Mouse (Mus musculus) layer of hippocampus, postnatal 25 days (tissue): ENCODE measurements around the gene Hcar2. TPM values are rescaled to one million over a fixed set of nuclear protein-coding genes. Genes with fewer than 3 reads are reported as not detected.

Experiments used
- total RNA-seq, 2 experiments: library from RNA; stranded (reverse); gene quantifications; 2 replicates each; pipeline ENCODE4 v1.2.3; 2021

Hcar2 gene
- total RNA-seq, 2 experiments from 2014 or later = 0.12 TPM; not detected in 1

Other genes with a start within 250 kb of the Hcar2 start
- gene Clip1, start 180.9 kb downstream of the Hcar2 start, total RNA-seq = 100 to 1,000 TPM; 114 to 130 TPM
- gene Zcchc8, start 144.4 kb downstream of the Hcar2 start, total RNA-seq = 10 to 100 TPM; 45.4 to 50.1 TPM
- 100 to 1,000 TPM in 1 of 2 experiments, 10 to 100 TPM in 1; 90.6 to 108 TPM for gene Rsrc2, start 116.1 kb downstream of the Hcar2 start, total RNA-seq
- 1 to 10 TPM; 1.9 to 2.9 TPM for gene Kntc1, start 115.8 kb downstream of the Hcar2 start, total RNA-seq
- gene Hcar1, start 14.5 kb upstream of the Hcar2 start, total RNA-seq = under 1 TPM; 0.61 to 0.74 TPM
- 10 to 100 TPM; 60.5 to 62.0 TPM for gene Denr, start 41.7 kb upstream of the Hcar2 start, total RNA-seq
- 1 to 10 TPM in 1 of 2 experiments, under 1 TPM in 1; 0.54 to 1.4 TPM for gene Gm43518, start 61.9 kb upstream of the Hcar2 start, total RNA-seq
- gene Ccdc62, start 65.2 kb upstream of the Hcar2 start, total RNA-seq = 1 to 10 TPM; 3.5 to 4.3 TPM
- 10 to 100 TPM; 48.8 to 51.3 TPM for gene Hip1r, start 108.1 kb upstream of the Hcar2 start, total RNA-seq
- gene Vps37b, start 166.8 kb upstream of the Hcar2 start, total RNA-seq = 10 to 100 TPM; 41.2 to 47.2 TPM
- gene Abcb9, start 230.3 kb upstream of the Hcar2 start, total RNA-seq = 10 to 100 TPM; 29.3 to 33.8 TPM
- gene Ogfod2, start 246.8 kb upstream of the Hcar2 start, total RNA-seq = 10 to 100 TPM; 33.9 to 35.0 TPM